Mouse (Mus musculus): ENCODE results near the gene 1700020N01Rik. TPM values are rescaled to one million over a fixed set of nuclear protein-coding genes. Genes with fewer than 3 reads are reported as not detected.

The 1700020N01Rik gene
- polyA plus RNA-seq, 1 experiment from 2014 or later: not detected

GRCm38 (mm10) chr10:21613021-21613860 is 20.3 kb downstream of the 1700020N01Rik start:
- ATAC-seq (ENCODE audit: low FRiP score, low TSS enrichment): no peak
- Histone ChIP-seq H3K36me3 (ENCODE audit: control insufficient read depth, insufficient read depth, low read length) (no peaks in the 10 kb centered on the region), H3K9me3 (ENCODE audit: control insufficient read depth, low read length) (no peaks in the 10 kb centered on the region), H3K27ac (replicated peaks; ENCODE audit: low read depth, low read length) (no peak overlapping the region), H3K9ac (replicated peaks; ENCODE audit: low read length) (no peak overlapping the region), H3K4me3 (replicated peaks; ENCODE audit: low read depth, low read length) (no peak overlapping the region), H3K27me3 (ENCODE audit: control insufficient read depth, insufficient read depth, low read length) (no peaks in the 10 kb centered on the region), H3K4me2 (ENCODE audit: low read length) (no peak overlapping the region), H3K4me1 (ENCODE audit: control insufficient read depth, insufficient read depth, low read length) (no peaks in the 10 kb centered on the region)
- WGBS: 83% methylated on average over 4 of the region's 4 CpGs
- no peak for DNase-seq

GRCm38 (mm10) chr10:21614520-21614919 is 21.6 kb downstream of the 1700020N01Rik start:
- H3K4me2 ChIP-seq (ENCODE audit: low read length): no peak overlapping the region
- H3K9ac ChIP-seq (replicated peaks; ENCODE audit: low read length): no peak overlapping the region
- H3K27me3 ChIP-seq (ENCODE audit: control insufficient read depth, insufficient read depth, low read length): no peaks in the 10 kb centered on the region
- WGBS: 93% methylated on average over 1 of the region's 1 CpGs
- no peaks in the 10 kb centered on the region for H3K36me3 ChIP-seq (ENCODE audit: control insufficient read depth, insufficient read depth, low read length)
- no peak for DNase-seq
- no peaks in the 10 kb centered on the region for H3K9me3 ChIP-seq (ENCODE audit: control insufficient read depth, low read length)
- no peak for ATAC-seq (ENCODE audit: low FRiP score, low TSS enrichment)
- H3K4me1 ChIP-seq (ENCODE audit: control insufficient read depth, insufficient read depth, low read length): no peaks in the 10 kb centered on the region
- no peak overlapping the region for H3K4me3 ChIP-seq (replicated peaks; ENCODE audit: low read depth, low read length)
- no peak overlapping the region for H3K27ac ChIP-seq (replicated peaks; ENCODE audit: low read depth, low read length)

- Histone ChIP-seq H3K27me3 (ENCODE audit: control insufficient read depth, insufficient read depth, low read length) (no peaks in the 10 kb centered on the region), H3K4me2 (ENCODE audit: low read length) (no peak overlapping the region), H3K36me3 (ENCODE audit: control insufficient read depth, insufficient read depth, low read length) (no peaks in the 10 kb centered on the region), H3K9me3 (ENCODE audit: control insufficient read depth, low read length) (no peaks in the 10 kb centered on the region), H3K27ac (replicated peaks; ENCODE audit: low read depth, low read length) (no peak overlapping the region), H3K4me3 (replicated peaks; ENCODE audit: low read depth, low read length) (no peak overlapping the region), H3K9ac (replicated peaks; ENCODE audit: low read length) (no peak overlapping the region), H3K4me1 (ENCODE audit: control insufficient read depth, insufficient read depth, low read length) (no peaks in the 10 kb centered on the region)
- 74% methylated on average over 5 of the region's 5 CpGs for WGBS
- ATAC-seq (ENCODE audit: low FRiP score, low TSS enrichment) (no peak), DNase-seq (no peak)
These were observed 26.0 kb downstream of the 1700020N01Rik start for GRCm38 (mm10) chr10:21618745-21619508.

- no peak overlapping the region for H3K4me3 ChIP-seq (replicated peaks; ENCODE audit: low read depth, low read length)
- H3K27me3 ChIP-seq (ENCODE audit: control insufficient read depth, insufficient read depth, low read length): no peaks in the 10 kb centered on the region
- H3K36me3 ChIP-seq (ENCODE audit: control insufficient read depth, insufficient read depth, low read length): no peaks in the 10 kb centered on the region
- H3K4me1 ChIP-seq (ENCODE audit: control insufficient read depth, insufficient read depth, low read length): no peaks in the 10 kb centered on the region
- no peaks in the 10 kb centered on the region for H3K9me3 ChIP-seq (ENCODE audit: control insufficient read depth, low read length)
- no peak overlapping the region for H3K4me2 ChIP-seq (ENCODE audit: low read length)
- H3K27ac ChIP-seq (replicated peaks; ENCODE audit: low read depth, low read length): no peak overlapping the region
- WGBS: 80% methylated on average over 7 of the region's 7 CpGs
- no peak for DNase-seq
- ATAC-seq (ENCODE audit: low FRiP score, low TSS enrichment): no peak
- H3K9ac ChIP-seq (replicated peaks; ENCODE audit: low read length): no peak overlapping the region
These were observed 29.1 kb downstream of the 1700020N01Rik start for GRCm38 (mm10) chr10:21622065-21622464.

- Histone ChIP-seq H3K27me3 (ENCODE audit: control insufficient read depth, insufficient read depth, low read length) (no peaks in the 10 kb centered on the region), H3K9me3 (ENCODE audit: control insufficient read depth, low read length) (no peaks in the 10 kb centered on the region), H3K4me1 (ENCODE audit: control insufficient read depth, insufficient read depth, low read length) (no peaks in the 10 kb centered on the region), H3K27ac (replicated peaks; ENCODE audit: low read depth, low read length) (no peak overlapping the region), H3K9ac (replicated peaks; ENCODE audit: low read length) (no peak overlapping the region), H3K36me3 (ENCODE audit: control insufficient read depth, insufficient read depth, low read length) (no peaks in the 10 kb centered on the region), H3K4me3 (replicated peaks; ENCODE audit: low read depth, low read length) (no peak overlapping the region), H3K4me2 (ENCODE audit: low read length) (no peak overlapping the region)
- WGBS: 83% methylated on average over 5 of the region's 5 CpGs
- DNase-seq (no peak), ATAC-seq (ENCODE audit: low FRiP score, low TSS enrichment) (no peak)
These were observed 35.6 kb downstream of the 1700020N01Rik start for GRCm38 (mm10) chr10:21628555-21628954.

GRCm38 (mm10) chr10:21629031-21629740 is 36.2 kb downstream of the 1700020N01Rik start:
- Histone ChIP-seq H3K4me3 (replicated peaks; ENCODE audit: low read depth, low read length) (no peak overlapping the region), H3K4me1 (ENCODE audit: control insufficient read depth, insufficient read depth, low read length) (no peaks in the 10 kb centered on the region), H3K9ac (replicated peaks; ENCODE audit: low read length) (no peak overlapping the region), H3K36me3 (ENCODE audit: control insufficient read depth, insufficient read depth, low read length) (no peaks in the 10 kb centered on the region), H3K27ac (replicated peaks; ENCODE audit: low read depth, low read length) (no peak overlapping the region), H3K27me3 (ENCODE audit: control insufficient read depth, insufficient read depth, low read length) (no peaks in the 10 kb centered on the region), H3K4me2 (ENCODE audit: low read length) (no peak overlapping the region), H3K9me3 (ENCODE audit: control insufficient read depth, low read length) (no peaks in the 10 kb centered on the region)
- DNase-seq (no peak), ATAC-seq (ENCODE audit: low FRiP score, low TSS enrichment) (no peak)
- WGBS: 87% methylated on average over 10 of the region's 10 CpGs

- Histone ChIP-seq H3K4me1 (ENCODE audit: control insufficient read depth, insufficient read depth, low read length) (no peaks in the 10 kb centered on the region), H3K27me3 (ENCODE audit: control insufficient read depth, insufficient read depth, low read length) (no peaks in the 10 kb centered on the region), H3K9me3 (ENCODE audit: control insufficient read depth, low read length) (no peaks in the 10 kb centered on the region), H3K4me2 (ENCODE audit: low read length) (no peak overlapping the region), H3K36me3 (ENCODE audit: control insufficient read depth, insufficient read depth, low read length) (no peaks in the 10 kb centered on the region), H3K27ac (replicated peaks; ENCODE audit: low read depth, low read length) (no peak overlapping the region), H3K4me3 (replicated peaks; ENCODE audit: low read depth, low read length) (no peak overlapping the region), H3K9ac (replicated peaks; ENCODE audit: low read length) (no peak overlapping the region)
- DNase-seq: no peak
- ATAC-seq (ENCODE audit: low FRiP score, low TSS enrichment): no peak
- 94% methylated on average over 1 of the region's 1 CpGs for WGBS
These were observed 38.5 kb downstream of the 1700020N01Rik start for GRCm38 (mm10) chr10:21631481-21631880.

GRCm38 (mm10) chr10:21632687-21633086 is 39.7 kb downstream of the 1700020N01Rik start:
- no peaks in the 10 kb centered on the region for H3K36me3 ChIP-seq (ENCODE audit: control insufficient read depth, insufficient read depth, low read length)
- H3K27ac ChIP-seq (replicated peaks; ENCODE audit: low read depth, low read length): no peak overlapping the region
- no peak overlapping the region for H3K9ac ChIP-seq (replicated peaks; ENCODE audit: low read length)
- ATAC-seq (ENCODE audit: low FRiP score, low TSS enrichment): no peak
- no peaks in the 10 kb centered on the region for H3K9me3 ChIP-seq (ENCODE audit: control insufficient read depth, low read length)
- H3K4me3 ChIP-seq (replicated peaks; ENCODE audit: low read depth, low read length): no peak overlapping the region
- H3K4me2 ChIP-seq (ENCODE audit: low read length): no peak overlapping the region
- no peak for DNase-seq
- H3K4me1 ChIP-seq (ENCODE audit: control insufficient read depth, insufficient read depth, low read length): no peaks in the 10 kb centered on the region
- no peaks in the 10 kb centered on the region for H3K27me3 ChIP-seq (ENCODE audit: control insufficient read depth, insufficient read depth, low read length)
- 61% methylated on average over 5 of the region's 5 CpGs for WGBS

Measured in midbrain, embryonic 14.5 days (tissue).